Mouse (Mus musculus) NIH3T3 (cell line): ENCODE results near the gene Zfp787.
"Not testable (repeated sequence)": the region's sequence is repeated elsewhere in the genome, so short reads cannot be mapped to it uniquely, and the experiment has no call there.

ENCODE experiments used
- DNase-seq: peaks from one replicate; pipeline ENCODE4 v3.0.0-alpha.2; 2012; ENCODE audit warnings: low read depth

Gene Zfp787

GRCm38 (mm10) chr7:6120104-6120503 lies 35.7 kb downstream of the Zfp787 start:
- not testable (repeated sequence) for DNase-seq

- no peak for DNase-seq
These were observed 36.3 kb downstream of the Zfp787 start for GRCm38 (mm10) chr7:6119501-6119900.
